Mouse (Mus musculus) brain, adult 10 weeks (tissue): ENCODE results near the gene Plcb1. TPM values are rescaled to one million over a fixed set of nuclear protein-coding genes. Genes with fewer than 3 reads are reported as not detected.

Source experiments
- polyA plus RNA-seq: library from polyadenylated mRNA; stranded (reverse); fragments of 350-450 nt; fragmentation: Illumina TruSeq; extraction: RNeasy Lipid Tissue Mini Kit (QIAGEN cat#74804); gene quantifications from one replicate; pipeline ENCODE4 v1.2.3, GENCODE M21; 2015; ENCODE audit warnings: low read depth, low replicate concordance

Plcb1 gene
- polyA plus RNA-seq = 88.4 TPM

DNA sequence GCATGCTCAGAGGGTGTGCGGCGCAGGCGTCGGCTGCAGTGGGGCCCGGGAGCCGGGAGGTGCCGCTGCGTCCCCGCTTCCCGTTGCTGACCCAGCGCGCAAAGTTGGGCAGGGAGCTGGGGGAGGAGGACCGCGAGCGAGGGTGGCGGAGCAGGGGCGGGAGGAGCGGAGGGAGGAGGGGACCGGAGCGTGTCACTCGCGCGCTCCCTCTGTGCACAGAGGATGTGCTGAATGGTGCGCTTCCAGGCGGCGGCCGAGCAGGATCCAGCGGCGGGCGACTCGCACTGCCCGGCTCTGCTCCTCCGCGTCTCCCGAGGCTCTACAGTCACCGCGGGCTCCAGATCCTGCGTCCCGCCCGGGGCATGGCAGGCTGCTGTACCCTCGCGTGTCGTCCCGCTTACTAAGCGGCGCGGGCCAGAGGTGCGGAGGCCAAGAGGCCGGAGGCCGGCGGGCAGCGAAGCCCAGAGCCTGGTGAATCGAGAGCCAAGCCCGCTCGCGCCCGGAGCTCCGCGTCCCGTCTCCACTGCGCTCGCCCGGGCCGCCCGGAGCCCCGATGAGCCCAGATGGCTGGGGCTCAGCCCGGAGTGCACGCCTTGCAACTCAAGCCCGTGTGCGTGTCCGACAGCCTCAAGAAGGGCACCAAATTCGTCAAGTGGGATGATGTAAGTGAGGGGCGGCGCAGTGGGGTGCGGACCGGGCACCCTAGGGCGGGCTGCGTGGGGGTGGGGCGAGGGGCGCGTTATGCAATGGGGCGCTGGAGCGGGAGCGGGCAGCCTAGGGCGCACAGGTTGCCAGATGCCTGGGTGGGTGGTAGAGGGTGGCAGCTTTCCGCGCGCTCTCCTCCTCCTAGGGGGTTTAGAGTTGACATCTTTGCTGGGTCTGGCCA lies at the start of gene Plcb1:
TSS of gene Plcb1 (plus strand) at position 98 of the 886 bp plus-strand sequence.

Other genes with a start within 250 kb of the Plcb1 start
- gene Hao1, start 231.7 kb upstream of the Plcb1 start, polyA plus RNA-seq = not detected
- gene Tmx4, start 141.9 kb upstream of the Plcb1 start, polyA plus RNA-seq = 121 TPM